Mouse (Mus musculus): Measurements from ENCODE around the gene Slc44a3. TPM values are rescaled to one million over a fixed set of nuclear protein-coding genes. Genes with fewer than 3 reads are reported as not detected.

The Slc44a3 gene
- polyA plus RNA-seq, 1 experiment = 0.52 TPM

- 71% methylated on average over 11 of the region's 11 CpGs for WGBS
- no peaks in the 10 kb centered on the region for H3K4me1 ChIP-seq (ENCODE audit: control insufficient read depth, insufficient read depth, low read length)
- no peak overlapping the region for H3K4me3 ChIP-seq (replicated peaks; ENCODE audit: insufficient read depth, low read depth, low read length)
- no peak for DNase-seq
- H3K27ac ChIP-seq (ENCODE audit: insufficient read depth, low read length) = no peak overlapping the region
- TF ChIP-seq CTCF (IDR thresholded peaks at IDR 0.05; ENCODE audit: borderline replicate concordance, insufficient read depth, low read depth, low read length) (no peak), POLR2A (IDR thresholded peaks at IDR 0.05; ENCODE audit: borderline replicate concordance, insufficient read depth, low read length) (no peak)
- no peaks in the 10 kb centered on the region for H3K27me3 ChIP-seq (ENCODE audit: control insufficient read depth, insufficient read depth, low read length)
Observed at GRCm38 (mm10) chr3:121428696-121429259, 103.4 kb downstream of the Slc44a3 start.

DNA sequence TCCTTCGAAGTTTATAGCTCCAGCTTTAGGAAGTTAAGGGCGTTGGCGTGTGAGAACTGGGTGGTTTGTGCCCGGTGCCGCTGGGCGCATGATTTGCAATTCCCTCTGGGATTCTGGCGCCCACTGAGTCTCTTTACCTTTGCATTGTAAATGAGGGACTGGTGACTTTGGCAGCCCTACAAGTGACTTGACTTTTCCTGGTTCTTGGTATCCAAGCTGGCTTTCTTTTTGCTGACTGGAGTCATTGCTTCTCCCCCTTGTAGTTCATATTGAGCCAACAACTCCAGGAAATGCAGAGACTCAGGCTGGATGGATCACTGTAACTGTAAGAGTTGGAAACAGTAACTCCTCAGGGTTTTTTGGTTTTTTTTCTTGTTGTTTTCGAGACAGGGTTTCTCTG is 104.0 kb downstream of the Slc44a3 start:
- H3K27me3 ChIP-seq (ENCODE audit: control insufficient read depth, insufficient read depth, low read length) = no peaks in the 10 kb centered on the region
- 40% methylated on average over 8 of the region's 8 CpGs for WGBS
- TF ChIP-seq CTCF (IDR thresholded peaks at IDR 0.05; ENCODE audit: borderline replicate concordance, insufficient read depth, low read depth, low read length) (no peak), POLR2A (IDR thresholded peaks at IDR 0.05; ENCODE audit: borderline replicate concordance, insufficient read depth, low read length) (no peak)
- no peak for DNase-seq
- peak overlapping the region; percentile 36 for H3K4me3 ChIP-seq (replicated peaks; ENCODE audit: insufficient read depth, low read depth, low read length)
- peak overlapping the region; percentile 20; the same call in 1 of the 2 replicates for H3K27ac ChIP-seq (ENCODE audit: insufficient read depth, low read length)
- H3K4me1 ChIP-seq (ENCODE audit: control insufficient read depth, insufficient read depth, low read length) = no peaks in the 10 kb centered on the region

- Histone ChIP-seq H3K4me3 (replicated peaks; ENCODE audit: insufficient read depth, low read depth, low read length) (peak overlapping the region; percentile 51), H3K27ac (ENCODE audit: insufficient read depth, low read length) (no peak overlapping the region; the same call in 1 of the 2 replicates), H3K27me3 (ENCODE audit: control insufficient read depth, insufficient read depth, low read length) (no peaks in the 10 kb centered on the region), H3K4me1 (ENCODE audit: control insufficient read depth, insufficient read depth, low read length) (no peaks in the 10 kb centered on the region)
- 2% methylated on average over 13 of the region's 13 CpGs for WGBS
- DNase-seq = peak; percentile 41 to 43
- TF ChIP-seq POLR2A (IDR thresholded peaks at IDR 0.05; ENCODE audit: borderline replicate concordance, insufficient read depth, low read length) = no peak
- TF ChIP-seq CTCF (IDR thresholded peaks at IDR 0.05; ENCODE audit: borderline replicate concordance, insufficient read depth, low read depth, low read length) = no peak
Observed at GRCm38 (mm10) chr3:121427520-121427908, 104.7 kb downstream of the Slc44a3 start.

GRCm38 (mm10) chr3:121426621-121427519 is 105.3 kb downstream of the Slc44a3 start:
- Histone ChIP-seq H3K4me3 (replicated peaks; ENCODE audit: insufficient read depth, low read depth, low read length) (peak overlapping the region; percentile 51), H3K4me1 (ENCODE audit: control insufficient read depth, insufficient read depth, low read length) (no peaks in the 10 kb centered on the region), H3K27me3 (ENCODE audit: control insufficient read depth, insufficient read depth, low read length) (no peaks in the 10 kb centered on the region), H3K27ac (ENCODE audit: insufficient read depth, low read length) (no peak overlapping the region; the same call in 1 of the 2 replicates)
- TF ChIP-seq POLR2A (IDR thresholded peaks at IDR 0.05; ENCODE audit: borderline replicate concordance, insufficient read depth, low read length) (no peak), CTCF (IDR thresholded peaks at IDR 0.05; ENCODE audit: borderline replicate concordance, insufficient read depth, low read depth, low read length) (peak; percentile 21; the same call in 1 of the 2 replicates)
- 1% methylated on average over 93 of the region's 93 CpGs for WGBS
- DNase-seq = peak; percentile 57 to 64

GRCm38 (mm10) chr3:121425861-121426620 is 106.2 kb downstream of the Slc44a3 start, which contains the start of gene Cnn3:
TSS of gene Cnn3 (plus strand) at chr3:121426497.
- Histone ChIP-seq H3K4me3 (replicated peaks; ENCODE audit: insufficient read depth, low read depth, low read length) (peak within 1 kb of the TSS; percentile 51), H3K4me1 (ENCODE audit: control insufficient read depth, insufficient read depth, low read length) (no peaks in the 10 kb centered on the region), H3K27me3 (ENCODE audit: control insufficient read depth, insufficient read depth, low read length) (no peaks in the 10 kb centered on the region), H3K27ac (ENCODE audit: insufficient read depth, low read length) (no peak within 1 kb of the TSS; the same call in 1 of the 2 replicates)
- WGBS = 2% methylated on average over 66 of the region's 66 CpGs
- DNase-seq = peak; percentile 84 to 90
- TF ChIP-seq POLR2A (IDR thresholded peaks at IDR 0.05; ENCODE audit: borderline replicate concordance, insufficient read depth, low read length) (peak; percentile 53; the same call in 1 of the 2 replicates), CTCF (IDR thresholded peaks at IDR 0.05; ENCODE audit: borderline replicate concordance, insufficient read depth, low read depth, low read length) (no peak)

GRCm38 (mm10) chr3:121422405-121422804 is 109.8 kb downstream of the Slc44a3 start:
- no peak for DNase-seq
- H3K4me1 ChIP-seq (ENCODE audit: control insufficient read depth, insufficient read depth, low read length) = peaks cover 2% of the 10 kb centered on the region; the same call in 1 of the 2 replicates
- WGBS = 82% methylated on average over 8 of the region's 8 CpGs
- no peak overlapping the region for H3K27ac ChIP-seq (ENCODE audit: insufficient read depth, low read length)
- no peaks in the 10 kb centered on the region for H3K27me3 ChIP-seq (ENCODE audit: control insufficient read depth, insufficient read depth, low read length)
- TF ChIP-seq CTCF (IDR thresholded peaks at IDR 0.05; ENCODE audit: borderline replicate concordance, insufficient read depth, low read depth, low read length) (no peak), POLR2A (IDR thresholded peaks at IDR 0.05; ENCODE audit: borderline replicate concordance, insufficient read depth, low read length) (no peak)
- H3K4me3 ChIP-seq (replicated peaks; ENCODE audit: insufficient read depth, low read depth, low read length) = no peak overlapping the region

DNA sequence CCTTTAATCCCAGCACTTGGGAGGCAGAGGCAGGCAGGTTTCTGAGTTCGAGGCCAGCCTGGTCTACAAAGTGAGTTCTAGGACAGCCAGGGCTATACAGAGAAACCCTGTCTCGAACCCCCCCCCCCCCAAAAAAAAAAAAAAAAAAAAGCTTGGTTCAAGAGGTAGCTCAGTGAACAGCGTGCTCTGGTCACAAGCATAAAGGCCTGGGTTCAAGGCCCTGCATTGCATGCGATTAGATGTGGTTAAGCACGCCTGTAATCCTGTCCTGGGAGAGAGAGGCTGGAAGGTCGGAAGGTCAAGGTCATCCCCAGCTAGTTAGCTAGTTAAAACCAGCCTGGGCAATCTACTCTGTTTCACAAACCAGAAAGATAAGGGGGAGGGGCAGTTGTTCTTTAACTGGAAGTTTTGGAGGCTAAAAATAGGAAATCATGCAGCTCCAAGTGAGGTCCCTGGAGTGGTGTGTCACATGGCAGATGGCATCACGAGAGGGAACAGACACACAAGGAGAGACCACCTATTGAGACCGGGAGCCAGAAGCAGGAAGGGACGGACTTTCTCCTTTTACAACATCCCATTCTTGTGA is 113.3 kb downstream of the Slc44a3 start:
- H3K27me3 ChIP-seq (ENCODE audit: control insufficient read depth, insufficient read depth, low read length) = no peaks in the 10 kb centered on the region
- DNase-seq = no peak
- TF ChIP-seq CTCF (IDR thresholded peaks at IDR 0.05; ENCODE audit: borderline replicate concordance, insufficient read depth, low read depth, low read length) = no peak
- TF ChIP-seq POLR2A (IDR thresholded peaks at IDR 0.05; ENCODE audit: borderline replicate concordance, insufficient read depth, low read length) = no peak
- H3K4me3 ChIP-seq (replicated peaks; ENCODE audit: insufficient read depth, low read depth, low read length) = no peak overlapping the region
- 73% methylated on average over 9 of the region's 9 CpGs for WGBS
- H3K27ac ChIP-seq (ENCODE audit: insufficient read depth, low read length) = no peak overlapping the region
- peaks cover 2% of the 10 kb centered on the region; the same call in 1 of the 2 replicates for H3K4me1 ChIP-seq (ENCODE audit: control insufficient read depth, insufficient read depth, low read length)
